Mouse (Mus musculus) gonadal fat pad, adult 2 months (tissue): ENCODE results near the gene Nlgn2. TPM values are rescaled to one million over a fixed set of nuclear protein-coding genes. Genes with fewer than 3 reads are reported as not detected.

Experiments used
- DNase-seq: peaks from one replicate; pipeline ENCODE4 v3.0.0-alpha.2; 2012; ENCODE audit warnings: low read depth
- polyA plus RNA-seq: library from polyadenylated mRNA; depleted of rRNA; stranded (reverse); fragments of >200 nt; gene quantifications from 2 replicates; pipeline ENCODE4 v1.2.3, GENCODE M21; 2012

Gene Nlgn2
- polyA plus RNA-seq, 1 experiment, result 19.0 TPM

GRCm38 (mm10) chr11:69828832-69829231, 8.8 kb downstream of the Nlgn2 start:
- DNase-seq, result no peak

GRCm38 (mm10) chr11:69823456-69823855, 14.1 kb downstream of the Nlgn2 start:
- no peak for DNase-seq

GRCm38 (mm10) chr11:69822080-69822479, 15.5 kb downstream of the Nlgn2 start, which contains the start of gene Spem1:
TSS of gene Spem1 (minus strand) at chr11:69822180.
- DNase-seq, result no peak

- no peak for DNase-seq
Observed at GRCm38 (mm10) chr11:69818871-69819270, 18.7 kb downstream of the Nlgn2 start.

- no peak for DNase-seq
Observed at GRCm38 (mm10) chr11:69818365-69818764, 19.2 kb downstream of the Nlgn2 start, which contains the start of gene Spem2. TSS of gene Spem2 (minus strand) at chr11:69818465.

- DNase-seq, result no peak
Observed at GRCm38 (mm10) chr11:69816520-69816919, 21.1 kb downstream of the Nlgn2 start.

GRCm38 (mm10) chr11:69815155-69815554, 22.4 kb downstream of the Nlgn2 start, which contains the start of gene Gm39566:
TSS of gene Gm39566 (minus strand) at chr11:69815298.
- no peak for DNase-seq

GRCm38 (mm10) chr11:69810280-69810679, 27.3 kb downstream of the Nlgn2 start:
- DNase-seq, result no peak

GRCm38 (mm10) chr11:69807641-69808040, 29.9 kb downstream of the Nlgn2 start:
- DNase-seq, result no peak

- no peak for DNase-seq
Observed at GRCm38 (mm10) chr11:69806378-69806777, 31.2 kb downstream of the Nlgn2 start.

- no peak for DNase-seq
Observed at GRCm38 (mm10) chr11:69804972-69805909, 32.3 kb downstream of the Nlgn2 start, which contains the start of gene Tmem102. TSS of gene Tmem102 (minus strand) at chr11:69805624.

- no peak for DNase-seq
Observed at GRCm38 (mm10) chr11:69804652-69804940, 33.0 kb downstream of the Nlgn2 start.

GRCm38 (mm10) chr11:69803786-69804651, 33.6 kb downstream of the Nlgn2 start:
- DNase-seq, result no peak

- no peak for DNase-seq
Observed at GRCm38 (mm10) chr11:69803328-69803727, 34.3 kb downstream of the Nlgn2 start.

- no peak for DNase-seq
Observed at GRCm38 (mm10) chr11:69802648-69803105, 34.9 kb downstream of the Nlgn2 start.

GRCm38 (mm10) chr11:69801379-69801977, 36.1 kb downstream of the Nlgn2 start, which contains the start of gene Fgf11:
TSS of gene Fgf11 (minus strand) at chr11:69801857.
- no peak for DNase-seq

GRCm38 (mm10) chr11:69800392-69801197, 37.0 kb downstream of the Nlgn2 start:
- DNase-seq, result no peak

- DNase-seq, result no peak
Observed at GRCm38 (mm10) chr11:69800138-69800391, 37.5 kb downstream of the Nlgn2 start.

GRCm38 (mm10) chr11:69799394-69800137, 38.0 kb downstream of the Nlgn2 start:
- no peak for DNase-seq

- DNase-seq, result no peak
Observed at GRCm38 (mm10) chr11:69797924-69798323, 39.7 kb downstream of the Nlgn2 start.
